Mouse (Mus musculus): ENCODE results near the gene Slpi. TPM values are rescaled to one million over a fixed set of nuclear protein-coding genes. Genes with fewer than 3 reads are reported as not detected.
"Not testable (repeated sequence)": the region's sequence is repeated elsewhere in the genome, so short reads cannot be mapped to it uniquely, and the experiment has no call there.

Gene Slpi
- polyA plus RNA-seq, 1 experiment from 2014 or later = 0.49 TPM

- 81% methylated on average over 3 of the region's 3 CpGs for WGBS
- no peak for ATAC-seq (ENCODE audit: low FRiP score)
- H3K36me3 ChIP-seq = no peaks in the 10 kb centered on the region
- no peak overlapping the region for H3K4me2 ChIP-seq
- H3K27me3 ChIP-seq = peaks cover 3% of the 10 kb centered on the region; the same call in 1 of the 2 replicates
- H3K9ac ChIP-seq = no peak overlapping the region
- H3K4me1 ChIP-seq (replicated peaks) = no peaks in the 10 kb centered on the region
- H3K4me3 ChIP-seq = no peak overlapping the region
- no peaks in the 10 kb centered on the region for H3K9me3 ChIP-seq
- H3K27ac ChIP-seq = no peak overlapping the region
Measured at GRCm38 (mm10) chr2:164366947-164367346, 21.9 kb downstream of the Slpi start.

GRCm38 (mm10) chr2:164360974-164361657, 27.8 kb downstream of the Slpi start:
- H3K27ac ChIP-seq = no peak overlapping the region
- no peaks in the 10 kb centered on the region for H3K9me3 ChIP-seq
- H3K27me3 ChIP-seq = peaks cover 11% of the 10 kb centered on the region; the same call in 1 of the 2 replicates
- ATAC-seq (ENCODE audit: low FRiP score) = no peak
- H3K36me3 ChIP-seq = no peaks in the 10 kb centered on the region
- no peak overlapping the region for H3K4me3 ChIP-seq
- WGBS = 33% methylated on average over 13 of the region's 13 CpGs
- H3K4me1 ChIP-seq (replicated peaks) = no peaks in the 10 kb centered on the region
- H3K9ac ChIP-seq = no peak overlapping the region
- no peak overlapping the region for H3K4me2 ChIP-seq

- WGBS = 76% methylated on average over 5 of the region's 5 CpGs
- no peak overlapping the region for H3K27ac ChIP-seq
- no peak overlapping the region for H3K9ac ChIP-seq
- H3K36me3 ChIP-seq = no peaks in the 10 kb centered on the region
- no peak overlapping the region for H3K4me3 ChIP-seq
- H3K9me3 ChIP-seq = no peaks in the 10 kb centered on the region
- no peaks in the 10 kb centered on the region for H3K4me1 ChIP-seq (replicated peaks)
- no peak overlapping the region for H3K4me2 ChIP-seq
- no peak for ATAC-seq (ENCODE audit: low FRiP score)
- H3K27me3 ChIP-seq = peaks cover 11% of the 10 kb centered on the region; the same call in 1 of the 2 replicates
Measured at GRCm38 (mm10) chr2:164359668-164360067, 29.2 kb downstream of the Slpi start.

GRCm38 (mm10) chr2:164359031-164359430, 29.9 kb downstream of the Slpi start:
- no peaks in the 10 kb centered on the region for H3K36me3 ChIP-seq
- H3K9me3 ChIP-seq = no peaks in the 10 kb centered on the region
- H3K27me3 ChIP-seq = peaks cover 11% of the 10 kb centered on the region; the same call in 1 of the 2 replicates
- 82% methylated on average over 5 of the region's 5 CpGs for WGBS
- H3K4me1 ChIP-seq (replicated peaks) = no peaks in the 10 kb centered on the region
- no peak for ATAC-seq (ENCODE audit: low FRiP score)
- H3K4me2 ChIP-seq = no peak overlapping the region
- H3K9ac ChIP-seq = no peak overlapping the region
- no peak overlapping the region for H3K27ac ChIP-seq
- no peak overlapping the region for H3K4me3 ChIP-seq

- no peak overlapping the region for H3K27ac ChIP-seq
- H3K27me3 ChIP-seq = peaks cover 11% of the 10 kb centered on the region; the same call in 1 of the 2 replicates
- H3K4me3 ChIP-seq = no peak overlapping the region
- H3K36me3 ChIP-seq = no peaks in the 10 kb centered on the region
- no peaks in the 10 kb centered on the region for H3K9me3 ChIP-seq
- no peak for ATAC-seq (ENCODE audit: low FRiP score)
- WGBS = 90% methylated on average over 3 of the region's 3 CpGs
- H3K4me2 ChIP-seq = no peak overlapping the region
- H3K9ac ChIP-seq = no peak overlapping the region
- H3K4me1 ChIP-seq (replicated peaks) = no peaks in the 10 kb centered on the region
Measured at GRCm38 (mm10) chr2:164358373-164358772, 30.5 kb downstream of the Slpi start.

- Histone ChIP-seq H3K9ac (no peak overlapping the region), H3K4me2 (no peak overlapping the region), H3K36me3 (no peaks in the 10 kb centered on the region), H3K4me1 (replicated peaks) (no peaks in the 10 kb centered on the region), H3K4me3 (no peak overlapping the region), H3K9me3 (no peaks in the 10 kb centered on the region), H3K27me3 (peaks cover 6% of the 10 kb centered on the region; the same call in 1 of the 2 replicates), H3K27ac (no peak overlapping the region)
- WGBS = 87% methylated on average over 11 of the region's 11 CpGs
- ATAC-seq (ENCODE audit: low FRiP score) = no peak
Measured at GRCm38 (mm10) chr2:164356177-164356967, 32.5 kb downstream of the Slpi start.

- no peak overlapping the region for H3K4me3 ChIP-seq
- H3K9ac ChIP-seq = no peak overlapping the region
- no peak overlapping the region for H3K4me2 ChIP-seq
- no peaks in the 10 kb centered on the region for H3K9me3 ChIP-seq
- no peak for ATAC-seq (ENCODE audit: low FRiP score)
- H3K27me3 ChIP-seq = no peaks in the 10 kb centered on the region
- WGBS = 87% methylated on average over 11 of the region's 11 CpGs
- H3K4me1 ChIP-seq (replicated peaks) = no peaks in the 10 kb centered on the region
- H3K27ac ChIP-seq = no peak overlapping the region
- no peaks in the 10 kb centered on the region for H3K36me3 ChIP-seq
Measured at GRCm38 (mm10) chr2:164353356-164353755, 35.5 kb downstream of the Slpi start.

GRCm38 (mm10) chr2:164352697-164353096, 36.2 kb downstream of the Slpi start:
- no peak overlapping the region for H3K4me2 ChIP-seq
- no peak for ATAC-seq (ENCODE audit: low FRiP score)
- H3K4me1 ChIP-seq (replicated peaks) = no peaks in the 10 kb centered on the region
- WGBS = 91% methylated on average over 3 of the region's 3 CpGs
- H3K9ac ChIP-seq = no peak overlapping the region
- H3K9me3 ChIP-seq = no peaks in the 10 kb centered on the region
- H3K36me3 ChIP-seq = no peaks in the 10 kb centered on the region
- H3K27ac ChIP-seq = no peak overlapping the region
- no peak overlapping the region for H3K4me3 ChIP-seq
- H3K27me3 ChIP-seq = no peaks in the 10 kb centered on the region

- Histone ChIP-seq H3K9ac (no peak overlapping the region), H3K36me3 (no peaks in the 10 kb centered on the region), H3K27ac (no peak overlapping the region), H3K27me3 (no peaks in the 10 kb centered on the region), H3K4me3 (no peak overlapping the region), H3K4me1 (replicated peaks) (no peaks in the 10 kb centered on the region), H3K9me3 (no peaks in the 10 kb centered on the region), H3K4me2 (no peak overlapping the region)
- ATAC-seq (ENCODE audit: low FRiP score) = no peak
- WGBS = 93% methylated on average over 3 of the region's 3 CpGs
Measured at GRCm38 (mm10) chr2:164348980-164349379, 39.9 kb downstream of the Slpi start.

- ATAC-seq (ENCODE audit: low FRiP score); H3K9ac ChIP-seq; H3K27me3 ChIP-seq; H3K27ac ChIP-seq; H3K4me1 ChIP-seq (replicated peaks); H3K9me3 ChIP-seq; H3K36me3 ChIP-seq; H3K4me3 ChIP-seq; H3K4me2 ChIP-seq: not testable (repeated sequence)
Measured at GRCm38 (mm10) chr2:164347697-164348096, 41.2 kb downstream of the Slpi start.

GRCm38 (mm10) chr2:164343732-164344131, 45.2 kb downstream of the Slpi start:
- not testable (repeated sequence) for H3K27ac ChIP-seq; H3K9me3 ChIP-seq; H3K27me3 ChIP-seq; ATAC-seq (ENCODE audit: low FRiP score); H3K4me1 ChIP-seq (replicated peaks); H3K4me3 ChIP-seq; H3K36me3 ChIP-seq; H3K9ac ChIP-seq; H3K4me2 ChIP-seq
- WGBS = 73% methylated on average over 1 of the region's 1 CpGs

- not testable (repeated sequence) for H3K4me3 ChIP-seq; H3K4me2 ChIP-seq; H3K36me3 ChIP-seq; H3K27ac ChIP-seq; H3K4me1 ChIP-seq (replicated peaks); H3K9me3 ChIP-seq; H3K27me3 ChIP-seq; H3K9ac ChIP-seq; ATAC-seq (ENCODE audit: low FRiP score)
- 80% methylated on average over 3 of the region's 3 CpGs for WGBS
Measured at GRCm38 (mm10) chr2:164332440-164332839, 56.5 kb downstream of the Slpi start, which contains the start of gene Svs5. Gene Svs5, plus strand, starts transcription at chr2:164332740.

- WGBS = 89% methylated on average over 6 of the region's 6 CpGs
- Histone ChIP-seq H3K27me3 (no peaks in the 10 kb centered on the region), H3K4me3 (no peak overlapping the region)
Measured at GRCm38 (mm10) chr2:164320983-164321382, 67.9 kb downstream of the Slpi start.

More at GRCm38 (mm10) chr2:164320983-164321382, 67.9 kb downstream of the Slpi start:
- H3K4me2 ChIP-seq = no peak overlapping the region
- H3K27ac ChIP-seq = no peak overlapping the region
- no peaks in the 10 kb centered on the region for H3K9me3 ChIP-seq
- no peak for ATAC-seq (ENCODE audit: low FRiP score)
- H3K4me1 ChIP-seq (replicated peaks) = no peaks in the 10 kb centered on the region
- H3K9ac ChIP-seq = no peak overlapping the region
- no peaks in the 10 kb centered on the region for H3K36me3 ChIP-seq
